Mouse (Mus musculus) embryonic facial prominence, embryonic 11.5 days (tissue): ENCODE results near the gene Wdpcp. TPM values are rescaled to one million over a fixed set of nuclear protein-coding genes. Genes with fewer than 3 reads are reported as not detected.
A peak's percentile ranks its signal among the peaks of the same experiment; 100 is the strongest.

Source experiments
- ATAC-seq: fragments of 200-750 bp; cut with Nextera tagmentation; replicated peaks from 2 replicates; pipeline ENCODE4 v1.8.0; 2017; ENCODE audit warnings: low read depth; ENCODE audit not compliant: insufficient number of reproducible peaks, low FRiP score, low TSS enrichment
- DNase-seq: peaks from one replicate; pipeline ENCODE4 v3.0.0-alpha.2; 2015; ENCODE audit warnings: low spot score
- H3K27ac ChIP-seq: fragments of 300-500 bp; sonication (generic); replicated peaks from 2 replicates; pipeline ENCODE4 v1.5.1; 2014; ENCODE audit warnings: mild to moderate bottlenecking, low read depth, low read length, control low read depth
- H3K27me3 ChIP-seq: fragments of 300-500 bp; sonication (generic); 2 replicates; pipeline ENCODE4 v1.6.1; 2014; ENCODE audit warnings: mild to moderate bottlenecking, low read length, moderate library complexity, mixed read lengths; ENCODE audit not compliant: control insufficient read depth, insufficient read depth
- H3K36me3 ChIP-seq: fragments of 300-500 bp; sonication (generic); replicated peaks from 2 replicates; pipeline ENCODE4 v1.6.1; 2014; ENCODE audit warnings: low read depth, mild to moderate bottlenecking, low read length, moderate library complexity, mixed read lengths; ENCODE audit not compliant: control insufficient read depth, insufficient read depth
- H3K4me1 ChIP-seq: fragments of 300-500 bp; sonication (generic); 2 replicates; pipeline ENCODE4 v1.6.1; 2014; ENCODE audit warnings: low read length, mixed read lengths; ENCODE audit not compliant: control insufficient read depth, insufficient read depth
- H3K4me2 ChIP-seq: fragments of 300-500 bp; sonication (generic); 2 replicates; pipeline ENCODE4 v1.6.1; 2014; ENCODE audit warnings: low read depth, mild to moderate bottlenecking, control low read depth, low read length, moderate library complexity
- H3K4me3 ChIP-seq: fragments of 300-500 bp; sonication (generic); 2 replicates; pipeline ENCODE4 v1.5.1; 2014; ENCODE audit warnings: low read depth, low read length, control low read depth
- H3K9ac ChIP-seq: fragments of 300-500 bp; sonication (generic); replicated peaks from 2 replicates; pipeline ENCODE4 v1.6.1; 2014; ENCODE audit warnings: mild to moderate bottlenecking, control low read depth, low read length
- H3K9me3 ChIP-seq: fragments of 300-500 bp; sonication (generic); replicated peaks from 2 replicates; pipeline ENCODE4 v1.6.1; 2016; ENCODE audit warnings: mild to moderate bottlenecking, low read length, inconsistent platforms, mixed read lengths; ENCODE audit not compliant: control insufficient read depth
- WGBS: fragments of 180-500 bp; shearing (Covaris S2); extraction: QIAGEN DNeasy Blood & Tissue Kit; methylation state at CpG from one replicate; pipeline ENCODE4 v1.1.7; 2014; 5-methylcytosine and 5-hydroxymethylcytosine counted together
- polyA plus RNA-seq: library from polyadenylated mRNA; unstranded; fragments of >200 nt; fragmentation: Nextera tagmentation; extraction: Ambion mirVana; gene quantifications from 2 replicates; pipeline ENCODE4 v1.2.1, GENCODE M21; 2014

Wdpcp gene
- polyA plus RNA-seq, 1 experiment from 2014 or later, result 11.9 TPM

DNA sequence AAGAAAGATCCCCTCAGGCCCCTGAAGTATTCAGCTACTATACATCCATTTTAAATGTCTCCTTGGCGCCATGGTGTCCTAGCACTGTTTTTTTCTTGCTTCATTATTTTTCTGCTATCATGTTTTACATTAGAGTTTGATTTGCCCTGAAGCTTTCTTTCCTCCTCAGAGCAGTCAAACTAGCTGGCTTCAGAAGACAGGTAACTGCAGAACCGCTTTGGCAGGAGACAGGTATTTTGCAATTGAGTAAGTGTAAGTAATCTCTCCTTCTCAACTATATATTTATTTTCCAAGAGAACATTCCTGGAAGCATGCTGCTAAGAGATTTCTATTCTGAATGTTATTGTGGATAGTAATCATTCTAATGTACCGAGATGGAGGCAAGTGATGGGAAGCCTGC is 74.1 kb downstream of the Wdpcp start:
- Histone ChIP-seq H3K4me1 (no peaks in the 10 kb centered on the region), H3K27ac (no peak overlapping the region), H3K27me3 (no peaks in the 10 kb centered on the region), H3K4me3 (no peak overlapping the region), H3K4me2 (no peak overlapping the region), H3K9me3 (no peaks in the 10 kb centered on the region), H3K9ac (no peak overlapping the region), H3K36me3 (no peaks in the 10 kb centered on the region)
- WGBS, result 76% methylated on average over 3 of the region's 3 CpGs
- DNase-seq (no peak), ATAC-seq (no peak)

DNA sequence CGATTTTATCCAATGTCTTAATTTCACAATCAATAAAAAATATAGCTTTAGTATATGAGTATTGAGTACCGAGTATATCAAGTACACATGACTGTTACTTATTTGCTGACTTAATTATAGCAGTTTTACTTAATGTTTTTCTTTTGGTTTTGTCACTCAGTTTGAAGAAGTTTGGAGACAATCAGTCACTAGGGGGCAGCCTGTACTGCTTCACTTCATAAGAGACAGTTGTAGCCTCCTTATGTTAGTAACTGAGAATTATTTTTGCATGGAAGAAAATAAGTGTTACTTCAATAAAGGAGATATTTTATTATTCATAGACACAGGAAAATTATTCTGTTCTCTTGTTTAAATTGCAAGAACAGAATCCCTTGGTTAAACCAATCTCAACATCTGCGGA is 87.0 kb downstream of the Wdpcp start:
- no peak overlapping the region for H3K9ac ChIP-seq
- no peaks in the 10 kb centered on the region for H3K9me3 ChIP-seq
- peak; percentile 65 for DNase-seq
- no peak overlapping the region for H3K27ac ChIP-seq
- no peak overlapping the region for H3K4me3 ChIP-seq
- no peaks in the 10 kb centered on the region for H3K36me3 ChIP-seq
- no peaks in the 10 kb centered on the region for H3K27me3 ChIP-seq
- no peaks in the 10 kb centered on the region for H3K4me1 ChIP-seq
- H3K4me2 ChIP-seq, result no peak overlapping the region
- WGBS, result 66% methylated on average over 3 of the region's 3 CpGs
- ATAC-seq, result no peak

GRCm38 (mm10) chr11:21677034-21677433 is 105.0 kb downstream of the Wdpcp start:
- H3K27me3 ChIP-seq, result no peaks in the 10 kb centered on the region
- no peak for ATAC-seq
- H3K27ac ChIP-seq, result no peak overlapping the region
- no peak overlapping the region for H3K4me3 ChIP-seq
- no peak overlapping the region for H3K9ac ChIP-seq
- no peak for DNase-seq
- no peaks in the 10 kb centered on the region for H3K36me3 ChIP-seq
- H3K9me3 ChIP-seq, result no peaks in the 10 kb centered on the region
- H3K4me2 ChIP-seq, result no peak overlapping the region
- no peaks in the 10 kb centered on the region for H3K4me1 ChIP-seq
- 79% methylated on average over 2 of the region's 2 CpGs for WGBS

DNA sequence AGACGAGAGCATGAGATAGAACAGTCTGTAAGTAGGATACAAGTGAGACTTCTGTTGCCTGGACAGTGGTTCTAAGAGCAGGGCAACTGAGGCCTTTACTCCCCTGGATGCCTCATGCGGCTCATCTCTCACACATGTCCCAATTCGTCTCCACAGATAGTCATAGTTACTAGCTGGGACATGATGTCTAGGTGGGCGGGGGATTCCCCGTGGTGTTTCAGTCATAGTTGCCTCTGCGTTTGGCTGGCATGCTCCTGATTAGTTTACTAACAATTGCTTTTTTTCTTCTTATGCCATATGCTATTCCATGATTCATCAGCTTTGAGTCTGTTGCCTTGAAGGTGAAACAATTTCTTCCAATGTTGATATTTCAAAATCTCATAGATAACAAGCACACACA is 116.4 kb downstream of the Wdpcp start:
- H3K4me3 ChIP-seq, result no peak overlapping the region
- no peak overlapping the region for H3K9ac ChIP-seq
- H3K27me3 ChIP-seq, result no peaks in the 10 kb centered on the region
- ATAC-seq, result no peak
- no peak overlapping the region for H3K27ac ChIP-seq
- WGBS, result 79% methylated on average over 6 of the region's 6 CpGs
- no peaks in the 10 kb centered on the region for H3K36me3 ChIP-seq
- H3K9me3 ChIP-seq, result no peaks in the 10 kb centered on the region
- H3K4me1 ChIP-seq, result no peaks in the 10 kb centered on the region
- no peak for DNase-seq
- no peak overlapping the region for H3K4me2 ChIP-seq

DNA sequence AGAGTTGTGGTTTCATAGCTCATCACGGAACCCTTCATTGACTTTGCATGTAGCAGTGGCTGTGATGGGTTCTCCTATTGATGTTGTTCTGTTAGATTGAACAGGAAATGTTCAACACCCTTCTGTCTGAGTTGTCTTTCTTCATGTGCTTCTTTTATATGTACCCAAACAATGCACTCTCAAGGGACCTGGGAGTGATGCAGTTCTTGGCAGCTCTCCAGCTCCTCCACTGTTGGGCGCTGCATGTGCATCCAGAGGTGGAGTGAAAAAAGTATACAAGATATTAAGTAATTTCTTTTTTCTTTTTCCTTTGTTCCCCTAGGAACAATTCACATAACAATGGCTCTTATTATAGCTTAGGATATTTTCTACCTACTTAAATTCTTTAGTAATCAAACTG is 118.7 kb downstream of the Wdpcp start:
- WGBS, result 86% methylated on average over 2 of the region's 2 CpGs
- Histone ChIP-seq H3K36me3 (no peaks in the 10 kb centered on the region), H3K9ac (no peak overlapping the region), H3K27me3 (no peaks in the 10 kb centered on the region), H3K4me2 (no peak overlapping the region), H3K27ac (no peak overlapping the region), H3K9me3 (no peaks in the 10 kb centered on the region), H3K4me1 (no peaks in the 10 kb centered on the region), H3K4me3 (no peak overlapping the region)
- DNase-seq, result no peak
- no peak for ATAC-seq

DNA sequence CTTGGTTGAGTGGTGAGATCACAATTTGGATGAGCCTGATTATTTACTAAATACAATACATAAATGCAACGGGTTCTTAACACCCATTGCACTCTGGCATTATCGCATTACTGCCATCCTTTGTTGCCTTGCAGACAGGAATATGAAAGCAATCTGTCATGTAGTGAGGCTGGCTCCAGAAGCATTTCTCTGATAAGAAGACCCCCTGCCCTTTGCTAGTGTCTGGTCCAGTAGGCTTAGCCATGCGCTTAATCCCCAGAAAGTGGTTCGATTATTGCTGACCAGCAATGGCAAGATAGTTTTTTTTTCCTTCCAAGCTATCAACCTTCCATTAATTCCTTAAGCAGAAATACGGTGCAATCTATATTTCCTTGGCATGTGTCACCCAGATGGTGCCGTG is 122.1 kb downstream of the Wdpcp start:
- Histone ChIP-seq H3K4me3 (no peak overlapping the region), H3K9me3 (no peaks in the 10 kb centered on the region), H3K36me3 (no peaks in the 10 kb centered on the region), H3K9ac (no peak overlapping the region), H3K4me1 (no peaks in the 10 kb centered on the region), H3K27me3 (no peaks in the 10 kb centered on the region), H3K27ac (no peak overlapping the region), H3K4me2 (no peak overlapping the region)
- 86% methylated on average over 6 of the region's 6 CpGs for WGBS
- no peak for ATAC-seq
- no peak for DNase-seq

- no peak overlapping the region for H3K9ac ChIP-seq
- no peak overlapping the region for H3K4me2 ChIP-seq
- 76% methylated on average over 3 of the region's 3 CpGs for WGBS
- H3K4me1 ChIP-seq, result no peaks in the 10 kb centered on the region
- no peak overlapping the region for H3K27ac ChIP-seq
- no peak overlapping the region for H3K4me3 ChIP-seq
- DNase-seq (no peak), ATAC-seq (no peak)
- no peaks in the 10 kb centered on the region for H3K36me3 ChIP-seq
- H3K9me3 ChIP-seq, result no peaks in the 10 kb centered on the region
- H3K27me3 ChIP-seq, result no peaks in the 10 kb centered on the region
Observed at GRCm38 (mm10) chr11:21697642-21698041, 125.6 kb downstream of the Wdpcp start.

DNA sequence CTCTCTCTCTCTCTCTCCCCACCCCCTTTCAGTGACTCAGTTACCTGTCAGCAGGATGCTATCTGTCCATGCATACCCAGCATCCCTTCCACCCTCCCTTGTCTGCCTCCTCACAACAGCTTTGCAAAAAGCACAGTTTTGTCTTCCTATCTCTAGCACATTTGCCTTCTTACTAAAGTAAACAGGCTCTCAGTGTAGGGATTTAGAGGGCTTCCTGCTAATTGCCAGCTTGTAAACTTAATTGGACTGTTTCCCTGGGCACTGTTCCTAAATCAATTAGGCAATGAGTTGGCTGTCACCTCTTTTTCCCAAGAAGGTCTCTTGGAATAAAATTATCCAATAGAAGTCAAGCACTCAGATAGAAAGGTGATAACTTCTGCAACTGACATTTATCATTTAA is 141.5 kb downstream of the Wdpcp start:
- Histone ChIP-seq H3K4me1 (no peaks in the 10 kb centered on the region), H3K4me3 (no peak overlapping the region), H3K4me2 (no peak overlapping the region), H3K27ac (no peak overlapping the region), H3K9me3 (no peaks in the 10 kb centered on the region), H3K27me3 (no peaks in the 10 kb centered on the region), H3K36me3 (no peaks in the 10 kb centered on the region), H3K9ac (no peak overlapping the region)
- ATAC-seq (no peak), DNase-seq (no peak)

GRCm38 (mm10) chr11:21714065-21714464 is 142.0 kb downstream of the Wdpcp start:
- 96% methylated on average over 1 of the region's 1 CpGs for WGBS

More at GRCm38 (mm10) chr11:21714065-21714464, 142.0 kb downstream of the Wdpcp start:
- Histone ChIP-seq H3K4me2 (no peak overlapping the region), H3K36me3 (no peaks in the 10 kb centered on the region), H3K27ac (no peak overlapping the region), H3K27me3 (no peaks in the 10 kb centered on the region), H3K9ac (no peak overlapping the region), H3K9me3 (no peaks in the 10 kb centered on the region), H3K4me1 (no peaks in the 10 kb centered on the region), H3K4me3 (no peak overlapping the region)
- DNase-seq, result no peak
- no peak for ATAC-seq
